Mouse (Mus musculus) inflammation-experienced regulatory T-cells, adult 6 months (primary cell): ENCODE data around the gene Adamts15. TPM values are rescaled to one million over a fixed set of nuclear protein-coding genes. Genes with fewer than 3 reads are reported as not detected.

Source experiments
- ATAC-seq: one replicate; pipeline ENCODE4 v1.8.0; 2017
- polyA plus RNA-seq, 3 experiments: library from polyadenylated mRNA; unstranded; fragments of 100-300 nt; shearing (Covaris generic); gene quantifications; one replicate each; pipeline ENCODE4 v1.2.1; 2017

The Adamts15 gene
- polyA plus RNA-seq, 3 experiments from 2014 or later = not detected

DNA sequence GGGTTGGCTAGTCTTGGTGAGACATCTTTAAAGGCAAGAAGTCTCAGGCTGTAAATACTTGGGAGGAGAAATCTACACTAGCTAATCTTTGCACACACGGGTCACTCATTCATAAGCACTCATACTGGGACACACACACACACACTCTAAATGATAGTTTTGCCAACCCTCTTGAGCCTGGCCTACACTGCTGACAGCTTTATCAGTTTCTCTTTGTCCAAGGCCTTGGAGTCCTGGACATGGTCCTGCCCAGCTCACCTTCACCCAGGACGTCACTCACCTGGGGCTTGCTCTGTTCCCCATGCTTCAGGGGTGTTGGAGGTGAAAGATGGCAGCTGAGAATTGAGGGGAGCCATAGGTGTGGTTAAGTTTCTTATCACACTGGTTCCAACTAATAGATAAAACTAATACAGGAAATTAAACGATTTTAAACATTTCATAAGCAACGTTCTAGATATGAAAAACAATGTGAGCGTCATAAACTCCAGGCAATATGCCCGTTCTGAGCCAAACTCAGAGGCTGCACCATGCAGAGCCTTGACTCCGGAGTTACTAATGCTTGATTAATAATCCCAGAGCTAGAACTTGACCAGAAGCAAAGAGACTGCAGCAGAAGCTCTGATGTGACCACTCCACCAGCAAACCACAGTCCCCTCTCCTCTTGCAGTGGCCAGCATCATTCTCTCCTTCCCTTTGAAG lies 42.9 kb downstream of the Adamts15 start:
- no peak for ATAC-seq

GRCm38 (mm10) chr9:30876552-30876951 lies 45.7 kb downstream of the Adamts15 start:
- no peak for ATAC-seq

DNA sequence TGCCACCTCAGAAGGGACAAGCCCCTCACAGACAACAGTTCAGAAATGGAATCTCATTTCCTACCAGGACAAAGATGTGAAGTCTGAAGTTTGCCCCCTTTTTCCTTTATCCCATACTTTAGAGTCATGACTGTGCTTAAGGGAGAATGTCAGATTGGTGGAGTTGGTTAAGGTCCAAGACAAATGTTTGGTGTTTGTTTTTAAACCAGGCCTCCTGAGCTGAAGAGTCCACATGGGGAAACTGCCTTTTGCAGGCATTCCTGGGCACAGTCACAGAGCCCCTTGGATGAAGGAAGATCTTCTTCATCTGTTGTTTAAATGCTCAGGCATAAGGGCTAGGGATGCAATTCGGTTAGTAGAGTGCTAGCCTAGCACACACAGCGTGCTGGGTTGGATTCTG lies 66.4 kb downstream of the Adamts15 start:
- no peak for ATAC-seq

GRCm38 (mm10) chr9:30851841-30852240 lies 70.4 kb downstream of the Adamts15 start:
- ATAC-seq = no peak

GRCm38 (mm10) chr9:30849951-30850350 lies 72.3 kb downstream of the Adamts15 start:
- ATAC-seq = no peak

DNA sequence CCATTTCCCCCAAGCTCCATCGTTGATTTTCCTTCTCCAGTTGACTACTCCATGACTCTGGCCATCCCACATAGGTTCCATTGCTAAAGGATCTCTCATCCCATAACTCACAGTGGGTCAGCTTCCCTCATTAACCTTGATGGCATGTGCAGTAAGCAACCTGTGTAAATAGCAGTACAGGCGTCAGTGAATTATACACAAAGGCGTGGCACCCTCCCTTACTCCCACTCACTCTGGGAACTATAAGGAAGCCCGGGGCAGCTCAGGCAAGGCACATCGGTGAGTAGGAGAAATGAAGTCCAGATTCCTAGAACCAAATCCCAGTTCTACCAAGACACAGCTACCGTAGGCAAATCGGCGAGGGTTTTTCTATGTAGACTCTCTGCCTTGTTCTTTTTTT lies 72.8 kb downstream of the Adamts15 start:
- no peak for ATAC-seq

Other genes starting within 250 kb of the Adamts15 start
- under 1 TPM; 0.16 to 0.30 (median 0.21) TPM for gene Adamts8, start 20.1 kb upstream of the Adamts15 start, polyA plus RNA-seq
- 1 to 10 TPM; 4.4 to 7.6 (median 5.4) TPM for gene Zbtb44, start 108.2 kb upstream of the Adamts15 start, polyA plus RNA-seq
- 10 to 100 TPM in 1 of 3 experiments, 1 to 10 TPM in 2; 4.4 to 10.5 (median 5.4) TPM for gene St14, start 209.4 kb upstream of the Adamts15 start, polyA plus RNA-seq